Mouse (Mus musculus) heart, embryonic 11.5 days (tissue): ENCODE data around the gene Scube1. TPM values are rescaled to one million over a fixed set of nuclear protein-coding genes. Genes with fewer than 3 reads are reported as not detected.

Source experiments
- ATAC-seq: fragments of 200-750 bp; cut with Nextera tagmentation; replicated peaks from 2 replicates; pipeline ENCODE4 v1.8.0; 2017; ENCODE audit warnings: moderate library complexity; ENCODE audit not compliant: insufficient number of reproducible peaks, low FRiP score, low TSS enrichment
- H3K27ac ChIP-seq: fragments of 300-500 bp; sonication (generic); 2 replicates; pipeline ENCODE4 v1.5.1; 2014; ENCODE audit warnings: mild to moderate bottlenecking, low read depth, low read length
- H3K27me3 ChIP-seq: fragments of 300-500 bp; sonication (generic); 2 replicates; pipeline ENCODE4 v1.6.1; 2014; ENCODE audit warnings: mild to moderate bottlenecking, low read length, mixed read lengths; ENCODE audit not compliant: control insufficient read depth, insufficient read depth
- H3K36me3 ChIP-seq: fragments of 300-500 bp; sonication (generic); 2 replicates; pipeline ENCODE4 v1.6.1; 2014; ENCODE audit warnings: mild to moderate bottlenecking, low read length, moderate library complexity, mixed read lengths; ENCODE audit not compliant: control insufficient read depth, insufficient read depth
- H3K4me1 ChIP-seq: fragments of 300-500 bp; sonication (generic); 2 replicates; pipeline ENCODE4 v1.6.1; 2014; ENCODE audit warnings: low read length; ENCODE audit not compliant: control insufficient read depth, insufficient read depth
- H3K4me2 ChIP-seq: fragments of 300-500 bp; sonication (generic); 2 replicates; pipeline ENCODE4 v1.6.1; 2014; ENCODE audit warnings: mild to moderate bottlenecking, moderate library complexity
- H3K4me3 ChIP-seq: fragments of 300-500 bp; sonication (generic); 2 replicates; pipeline ENCODE4 v1.5.1; 2014; ENCODE audit warnings: low read depth, low read length
- H3K9ac ChIP-seq: fragments of 300-500 bp; sonication (generic); 2 replicates; pipeline ENCODE4 v1.6.1; 2014; ENCODE audit warnings: mild to moderate bottlenecking, low read depth, low read length, moderate library complexity
- H3K9me3 ChIP-seq: fragments of 300-500 bp; sonication (generic); replicated peaks from 2 replicates; pipeline ENCODE4 v1.6.1; 2016; ENCODE audit warnings: low read length; ENCODE audit not compliant: control insufficient read depth
- whole genome bisulfite sequencing: fragments of 180-500 bp; shearing (Covaris S2); extraction: QIAGEN DNeasy Blood & Tissue Kit; methylation state at CpG from one replicate; pipeline ENCODE4 v1.1.7; 2014; ENCODE audit not compliant: insufficient replicate concordance; 5-methylcytosine and 5-hydroxymethylcytosine counted together
- polyA plus RNA-seq: library from polyadenylated mRNA; unstranded; fragments of >200 nt; fragmentation: Nextera tagmentation; extraction: Ambion mirVana; gene quantifications from 2 replicates; pipeline ENCODE4 v1.2.1, GENCODE M21; 2014

Gene Scube1
- 9.3 and 10.2 TPM in 2 replicates for polyA plus RNA-seq

DNA sequence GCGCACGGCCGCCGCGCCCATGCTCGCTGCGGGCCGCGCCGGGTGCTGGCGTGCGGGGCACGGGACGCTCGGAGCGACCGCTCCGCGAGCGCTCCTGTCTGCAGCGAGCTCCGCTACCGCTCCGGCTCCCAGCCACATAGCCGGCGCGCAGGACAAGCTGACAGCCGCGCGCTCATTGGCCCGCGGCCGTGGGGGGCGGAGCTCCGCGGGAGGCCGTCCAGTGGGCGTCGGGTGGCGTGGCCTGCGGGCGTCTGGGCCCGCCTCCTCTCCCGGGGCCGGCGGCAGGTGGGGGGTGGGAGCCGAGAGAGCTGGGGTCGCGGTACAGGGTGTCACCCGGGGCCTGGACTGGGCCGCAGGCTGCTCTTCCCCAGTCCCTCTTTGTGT is at the start of gene Scube1:
Scube1 (minus strand) TSS at position 136 of the 384 bp plus-strand sequence.
- WGBS = 1% methylated on average over 39 of the region's 51 CpGs
- ATAC-seq = peak; percentile 85
- peak within 1 kb of the TSS; percentile 95 for H3K4me2 ChIP-seq
- H3K27ac ChIP-seq = no peak within 1 kb of the TSS
- H3K4me3 ChIP-seq = peak within 1 kb of the TSS; percentile 71
- no peaks in the 10 kb centered on the region for H3K9me3 ChIP-seq
- peaks cover 50% of the 10 kb centered on the region for H3K27me3 ChIP-seq
- peak within 1 kb of the TSS; percentile 75 for H3K9ac ChIP-seq
- H3K36me3 ChIP-seq = no peaks in the 10 kb centered on the region
- H3K4me1 ChIP-seq = peaks cover 11% of the 10 kb centered on the region

DNA sequence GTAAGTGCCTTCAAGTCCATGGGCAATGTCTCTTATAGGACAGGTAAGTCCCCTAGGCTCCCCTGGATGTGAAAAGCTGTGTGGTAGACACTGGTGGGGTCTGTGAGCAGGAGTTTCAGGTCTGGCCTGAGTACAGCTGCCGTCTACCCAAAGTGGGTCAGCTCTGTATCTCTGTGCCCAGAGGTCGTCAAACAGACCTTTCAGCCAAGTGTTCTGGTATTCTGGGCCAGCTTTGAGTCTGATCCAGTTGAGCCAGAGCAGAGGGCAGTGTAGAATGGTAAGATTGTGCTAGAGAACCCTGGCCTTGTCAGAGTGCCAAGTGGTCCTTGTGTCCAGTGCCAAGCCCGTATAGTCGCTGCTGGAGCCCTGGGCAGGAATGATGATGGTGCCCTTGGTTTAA is 48.1 kb upstream of the Scube1 start:
- Histone ChIP-seq H3K27ac (no peak overlapping the region), H3K4me1 (no peaks in the 10 kb centered on the region), H3K4me2 (no peak overlapping the region), H3K27me3 (peaks cover 43% of the 10 kb centered on the region), H3K9ac (no peak overlapping the region), H3K9me3 (no peaks in the 10 kb centered on the region), H3K36me3 (no peaks in the 10 kb centered on the region), H3K4me3 (no peak overlapping the region)
- 79% methylated on average over 4 of the region's 4 CpGs for WGBS
- ATAC-seq = no peak

DNA sequence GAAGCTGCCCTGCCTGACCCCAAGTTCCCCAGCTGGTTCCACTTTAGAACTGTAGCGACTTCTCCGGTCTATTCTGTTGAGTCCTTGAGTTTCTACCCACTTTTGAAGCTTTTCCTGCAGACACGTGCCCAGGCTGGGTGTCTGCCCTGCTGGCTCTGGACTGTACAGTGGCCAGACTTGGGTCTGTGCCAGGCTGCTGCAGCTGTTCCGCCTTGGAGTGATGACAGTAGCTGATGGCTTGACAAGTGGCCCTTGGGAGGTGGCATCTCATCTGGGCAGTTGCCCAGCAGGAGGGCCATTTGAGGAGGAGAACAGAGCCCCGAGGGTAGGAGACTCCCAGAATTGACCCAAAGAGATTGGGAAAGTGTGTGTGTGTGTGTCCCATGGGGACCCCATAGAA is 47.6 kb upstream of the Scube1 start:
- no peak overlapping the region for H3K4me2 ChIP-seq
- no peak overlapping the region for H3K4me3 ChIP-seq
- H3K4me1 ChIP-seq = no peaks in the 10 kb centered on the region
- no peaks in the 10 kb centered on the region for H3K9me3 ChIP-seq
- no peak overlapping the region for H3K27ac ChIP-seq
- ATAC-seq = no peak
- WGBS = 49% methylated on average over 5 of the region's 5 CpGs
- H3K36me3 ChIP-seq = no peaks in the 10 kb centered on the region
- H3K27me3 ChIP-seq = peaks cover 38% of the 10 kb centered on the region
- no peak overlapping the region for H3K9ac ChIP-seq

DNA sequence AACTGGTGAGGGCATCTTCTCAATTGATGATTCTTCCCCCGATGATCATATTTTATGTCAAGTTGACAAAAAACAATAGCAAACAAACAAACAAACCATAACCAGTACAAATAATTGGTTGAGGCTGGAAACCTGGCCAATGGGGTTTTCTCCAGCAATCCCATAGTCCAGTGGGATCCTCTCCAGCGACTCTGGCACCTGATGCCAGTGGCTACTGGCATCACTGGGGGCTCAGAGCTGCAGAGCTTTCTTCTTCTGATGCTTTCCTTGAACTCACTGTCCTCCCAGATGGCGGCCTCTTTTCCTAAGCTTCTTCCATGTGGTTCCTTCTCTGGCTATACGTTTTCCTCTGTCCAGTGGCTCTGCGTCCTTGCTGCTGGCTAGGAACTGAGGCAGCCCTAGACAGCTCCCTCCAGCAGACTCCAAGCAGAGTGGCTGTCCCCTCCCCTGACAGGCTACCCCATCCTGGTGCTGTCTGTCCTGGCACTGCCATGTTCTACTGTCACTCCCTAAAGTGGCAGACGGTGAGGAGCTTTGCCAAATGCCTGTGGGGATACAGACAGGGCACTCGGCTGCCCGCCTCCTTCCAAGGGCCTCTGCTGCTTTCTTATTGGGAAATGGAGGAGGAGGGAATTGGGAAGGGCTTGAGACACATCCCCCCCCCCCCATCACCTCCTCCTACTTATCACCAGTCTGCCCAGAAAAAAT is 46.7 kb upstream of the Scube1 start:
- ATAC-seq = no peak
- H3K4me3 ChIP-seq = no peak overlapping the region
- no peaks in the 10 kb centered on the region for H3K9me3 ChIP-seq
- no peaks in the 10 kb centered on the region for H3K36me3 ChIP-seq
- no peaks in the 10 kb centered on the region for H3K4me1 ChIP-seq
- no peak overlapping the region for H3K9ac ChIP-seq
- no peak overlapping the region for H3K4me2 ChIP-seq
- 64% methylated on average over 8 of the region's 8 CpGs for WGBS
- H3K27me3 ChIP-seq = peaks cover 28% of the 10 kb centered on the region
- no peak overlapping the region for H3K27ac ChIP-seq

DNA sequence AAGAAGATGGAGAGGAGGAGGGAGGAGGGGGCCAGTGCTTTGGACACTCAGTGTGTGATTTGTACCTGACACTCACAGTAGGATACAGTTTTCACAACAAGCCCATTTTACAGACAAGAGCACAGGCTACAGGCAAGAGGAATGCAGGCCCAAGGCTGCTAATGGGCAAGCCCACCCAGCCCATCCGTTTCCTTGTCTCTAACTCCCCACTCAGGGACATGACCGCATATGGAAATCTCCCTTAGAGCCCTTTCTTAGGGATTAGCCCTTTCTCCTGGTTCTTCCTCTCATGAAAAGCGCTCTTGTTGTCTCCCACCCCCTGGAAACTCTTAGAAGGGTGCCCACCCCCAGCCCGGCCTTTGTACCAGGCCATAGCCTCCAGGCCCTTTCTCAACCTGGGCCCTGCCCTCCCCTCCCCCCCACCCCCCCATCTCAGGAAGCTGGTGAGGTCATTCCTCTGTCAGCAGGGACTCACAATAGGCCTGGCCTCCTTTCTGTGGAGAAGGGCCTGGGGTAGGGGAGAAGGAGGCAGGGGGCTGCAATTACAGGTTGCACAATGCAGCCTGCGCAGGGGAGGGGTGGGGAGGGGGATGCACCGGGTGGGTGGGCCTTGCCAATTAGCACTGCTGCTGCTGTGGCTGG is 40.7 kb upstream of the Scube1 start:
- ATAC-seq = no peak
- no peak overlapping the region for H3K4me2 ChIP-seq
- WGBS = 24% methylated on average over 6 of the region's 6 CpGs
- peaks cover 4% of the 10 kb centered on the region; the same call in 1 of the 2 replicates for H3K27me3 ChIP-seq
- no peak overlapping the region for H3K27ac ChIP-seq
- no peaks in the 10 kb centered on the region for H3K36me3 ChIP-seq
- H3K9me3 ChIP-seq = no peaks in the 10 kb centered on the region
- no peak overlapping the region for H3K9ac ChIP-seq
- no peak overlapping the region for H3K4me3 ChIP-seq
- H3K4me1 ChIP-seq = peaks cover 4% of the 10 kb centered on the region; the same call in 1 of the 2 replicates

DNA sequence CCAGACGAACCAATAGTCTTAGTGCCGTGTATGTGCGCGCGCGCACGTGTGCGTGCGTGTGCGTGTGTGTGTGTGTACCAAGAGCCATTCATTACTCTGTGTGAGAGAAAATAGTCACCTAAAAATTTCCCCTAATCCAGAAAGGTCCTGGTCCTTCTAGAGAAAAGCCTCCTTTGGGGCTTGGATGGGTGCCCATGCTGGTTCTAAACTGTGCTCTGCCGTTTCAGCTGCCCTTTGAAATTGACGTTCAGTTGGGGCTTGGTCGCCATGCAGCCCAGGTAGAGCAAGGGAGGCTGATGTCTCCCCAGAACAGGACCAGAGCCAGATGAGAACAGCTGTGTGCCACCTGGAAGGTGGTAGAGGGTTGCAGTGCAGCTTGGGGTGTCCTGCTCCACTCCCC is 36.7 kb upstream of the Scube1 start:
- H3K4me2 ChIP-seq = no peak overlapping the region
- ATAC-seq = no peak
- no peaks in the 10 kb centered on the region for H3K36me3 ChIP-seq
- H3K4me1 ChIP-seq = peaks cover 4% of the 10 kb centered on the region; the same call in 1 of the 2 replicates
- peaks cover 3% of the 10 kb centered on the region; the same call in 1 of the 2 replicates for H3K27me3 ChIP-seq
- no peaks in the 10 kb centered on the region for H3K9me3 ChIP-seq
- WGBS = 88% methylated on average over 13 of the region's 13 CpGs
- no peak overlapping the region for H3K4me3 ChIP-seq
- H3K27ac ChIP-seq = no peak overlapping the region
- no peak overlapping the region for H3K9ac ChIP-seq

DNA sequence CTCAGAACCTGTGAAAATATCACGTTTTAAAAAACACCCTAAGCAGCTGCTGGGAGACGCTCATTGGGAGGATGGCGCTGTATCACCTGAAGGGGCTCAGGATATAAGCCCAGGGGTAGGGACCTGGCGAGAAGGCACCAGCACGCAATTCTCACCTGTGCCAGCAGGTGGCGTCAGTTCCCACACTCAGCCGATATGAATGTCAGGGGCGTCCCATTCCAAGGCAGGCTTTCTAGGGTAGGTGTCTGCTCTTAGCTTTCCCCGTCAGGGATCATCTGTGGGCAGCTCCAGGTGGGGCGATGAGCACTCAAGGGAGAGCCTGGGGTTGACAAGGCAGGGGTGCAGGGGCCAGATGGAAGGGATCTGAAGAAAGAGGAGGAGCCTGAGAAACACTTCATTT is 35.9 kb upstream of the Scube1 start:
- peaks cover 2% of the 10 kb centered on the region; the same call in 1 of the 2 replicates for H3K4me1 ChIP-seq
- ATAC-seq = no peak
- H3K4me2 ChIP-seq = no peak overlapping the region
- no peak overlapping the region for H3K4me3 ChIP-seq
- WGBS = 3% methylated on average over 10 of the region's 10 CpGs
- H3K36me3 ChIP-seq = no peaks in the 10 kb centered on the region
- H3K27ac ChIP-seq = no peak overlapping the region
- no peak overlapping the region for H3K9ac ChIP-seq
- no peaks in the 10 kb centered on the region for H3K9me3 ChIP-seq
- peaks cover 3% of the 10 kb centered on the region; the same call in 1 of the 2 replicates for H3K27me3 ChIP-seq

DNA sequence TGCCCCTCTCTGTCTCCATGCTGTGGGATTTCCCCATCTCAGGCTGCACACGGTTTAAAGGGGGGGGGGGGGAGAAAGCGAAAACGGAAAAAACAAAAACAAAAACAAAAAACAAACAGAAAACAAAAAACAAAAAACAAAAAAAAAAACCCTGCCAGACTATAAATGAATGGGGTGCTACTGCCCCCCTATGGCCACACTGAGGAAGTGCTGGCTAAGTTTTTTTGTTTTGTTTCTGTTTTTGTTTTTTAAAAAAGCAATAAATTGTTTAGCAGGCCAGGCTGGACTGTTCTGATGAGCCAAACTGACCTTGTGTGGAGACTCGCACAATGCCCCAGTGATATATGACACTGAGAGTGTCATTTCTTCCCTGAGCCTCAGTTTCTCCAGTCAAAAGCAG is 34.1 kb upstream of the Scube1 start:
- Histone ChIP-seq H3K4me1 (no peaks in the 10 kb centered on the region), H3K36me3 (no peaks in the 10 kb centered on the region; the same call in 1 of the 2 replicates), H3K4me3 (no peak overlapping the region), H3K27ac (no peak overlapping the region), H3K27me3 (peaks cover 3% of the 10 kb centered on the region; the same call in 1 of the 2 replicates), H3K4me2 (no peak overlapping the region), H3K9ac (no peak overlapping the region), H3K9me3 (no peaks in the 10 kb centered on the region)
- ATAC-seq = no peak
- WGBS = 8% methylated on average over 4 of the region's 4 CpGs
